Mouse (Mus musculus) forebrain, postnatal 0 days (tissue): ENCODE data around the gene Smg9. TPM values are rescaled to one million over a fixed set of nuclear protein-coding genes. Genes with fewer than 3 reads are reported as not detected.

ENCODE experiments used
- ATAC-seq: fragments of 200-750 bp; cut with Nextera tagmentation; 2 replicates; pipeline ENCODE4 v1.8.0; 2017; ENCODE audit warnings: mild to moderate bottlenecking, moderate library complexity
- DNase-seq: peaks from one replicate; pipeline ENCODE4 v3.0.0-alpha.2; 2015
- H3K27ac ChIP-seq: fragments of 300-500 bp; sonication (generic); 2 replicates; pipeline ENCODE4 v1.5.1; 2014; ENCODE audit warnings: low read depth, mild to moderate bottlenecking, antibody characterized with exemption, low read length, moderate library complexity, mixed read lengths
- H3K27me3 ChIP-seq: fragments of 300-500 bp; sonication (generic); 2 replicates; pipeline ENCODE4 v1.6.1; 2014; ENCODE audit warnings: mild to moderate bottlenecking, low read length, mixed read lengths; ENCODE audit not compliant: insufficient read depth
- H3K36me3 ChIP-seq: fragments of 300-500 bp; sonication (generic); 2 replicates; pipeline ENCODE4 v1.6.1; 2014; ENCODE audit warnings: mild to moderate bottlenecking, moderate library complexity; ENCODE audit not compliant: insufficient read depth
- H3K4me1 ChIP-seq: fragments of 300-500 bp; sonication (generic); 2 replicates; pipeline ENCODE4 v1.6.1; 2014; ENCODE audit warnings: antibody characterized with exemption; ENCODE audit not compliant: insufficient read depth
- H3K4me2 ChIP-seq: fragments of 300-500 bp; sonication (generic); 2 replicates; pipeline ENCODE4 v1.6.1; 2014; ENCODE audit warnings: low read depth, mild to moderate bottlenecking, moderate library complexity
- H3K4me3 ChIP-seq: fragments of 300-500 bp; sonication (generic); 2 replicates; pipeline ENCODE4 v1.5.1; 2014; ENCODE audit warnings: low read depth, low read length, mixed read lengths
- H3K9ac ChIP-seq: fragments of 300-500 bp; sonication (generic); 2 replicates; pipeline ENCODE4 v1.6.1; 2014; ENCODE audit warnings: mild to moderate bottlenecking
- H3K9me3 ChIP-seq: fragments of 300-500 bp; sonication (generic); 2 replicates; pipeline ENCODE4 v1.6.1; 2016; ENCODE audit warnings: low read length
- CTCF ChIP-seq: sonication (generic); IDR thresholded peaks from 2 replicates; pipeline ENCODE4 v1.5.1; 2016; ENCODE audit warnings: antibody characterized with exemption, control low read depth, low read depth
- WGBS: fragments of 180-500 bp; shearing (Covaris S2); extraction: QIAGEN DNeasy Blood & Tissue Kit; methylation state at CpG from one replicate; pipeline ENCODE4 v1.1.7; 2014; 5-methylcytosine and 5-hydroxymethylcytosine counted together
- polyA plus RNA-seq: library from polyadenylated mRNA; unstranded; fragments of >200 nt; fragmentation: Nextera tagmentation; extraction: Ambion mirVana; gene quantifications from 2 replicates; pipeline ENCODE4 v1.2.1, GENCODE M21; 2015
- total RNA-seq: library from RNA; depleted of rRNA; stranded (reverse); fragments of >200 nt; gene quantifications from 2 replicates; pipeline ENCODE4 v1.2.3, GENCODE M21; 2014

Gene Smg9
- total and polyA plus RNA-seq, 2 experiments from 2014 or later, result 28.5 to 31.8 TPM

GRCm38 (mm10) chr7:24454199-24454598 lies 54.8 kb downstream of the Smg9 start:
- ATAC-seq (no peak), DNase-seq (no peak)
- H3K4me3 ChIP-seq, result no peak overlapping the region
- no peaks in the 10 kb centered on the region for H3K36me3 ChIP-seq
- H3K27me3 ChIP-seq, result no peaks in the 10 kb centered on the region
- no peak overlapping the region for H3K9ac ChIP-seq
- WGBS, result 71% methylated on average over 2 of the region's 2 CpGs
- H3K9me3 ChIP-seq, result no peaks in the 10 kb centered on the region
- no peak overlapping the region for H3K4me2 ChIP-seq
- no peak for TF ChIP-seq CTCF
- no peak overlapping the region for H3K27ac ChIP-seq
- no peaks in the 10 kb centered on the region for H3K4me1 ChIP-seq

DNA sequence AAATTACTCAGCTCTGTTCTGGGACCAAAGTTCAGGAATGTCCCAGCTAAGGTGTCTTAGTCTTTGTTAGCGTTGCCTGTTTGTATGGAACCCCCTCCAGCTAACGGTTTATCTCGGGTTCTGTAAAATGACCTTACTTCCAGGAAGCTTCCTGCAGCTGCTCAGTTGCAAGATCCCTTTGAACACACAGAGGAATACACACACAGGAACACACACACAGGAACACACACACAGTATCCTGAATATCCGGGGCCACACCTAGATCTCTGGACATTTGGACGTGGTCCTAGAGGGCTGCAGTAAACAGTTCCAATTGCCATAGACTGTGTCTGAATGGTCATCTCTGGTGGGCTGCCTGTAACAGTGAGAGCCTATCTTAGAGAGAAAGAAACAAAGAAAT lies 56.3 kb downstream of the Smg9 start:
- Histone ChIP-seq H3K27ac (no peak overlapping the region), H3K27me3 (no peaks in the 10 kb centered on the region), H3K9me3 (no peaks in the 10 kb centered on the region), H3K4me2 (no peak overlapping the region), H3K4me3 (no peak overlapping the region), H3K9ac (no peak overlapping the region), H3K4me1 (no peaks in the 10 kb centered on the region), H3K36me3 (no peaks in the 10 kb centered on the region)
- no peak for DNase-seq
- WGBS, result 84% methylated on average over 5 of the region's 5 CpGs
- ATAC-seq, result no peak
- TF ChIP-seq CTCF, result no peak

DNA sequence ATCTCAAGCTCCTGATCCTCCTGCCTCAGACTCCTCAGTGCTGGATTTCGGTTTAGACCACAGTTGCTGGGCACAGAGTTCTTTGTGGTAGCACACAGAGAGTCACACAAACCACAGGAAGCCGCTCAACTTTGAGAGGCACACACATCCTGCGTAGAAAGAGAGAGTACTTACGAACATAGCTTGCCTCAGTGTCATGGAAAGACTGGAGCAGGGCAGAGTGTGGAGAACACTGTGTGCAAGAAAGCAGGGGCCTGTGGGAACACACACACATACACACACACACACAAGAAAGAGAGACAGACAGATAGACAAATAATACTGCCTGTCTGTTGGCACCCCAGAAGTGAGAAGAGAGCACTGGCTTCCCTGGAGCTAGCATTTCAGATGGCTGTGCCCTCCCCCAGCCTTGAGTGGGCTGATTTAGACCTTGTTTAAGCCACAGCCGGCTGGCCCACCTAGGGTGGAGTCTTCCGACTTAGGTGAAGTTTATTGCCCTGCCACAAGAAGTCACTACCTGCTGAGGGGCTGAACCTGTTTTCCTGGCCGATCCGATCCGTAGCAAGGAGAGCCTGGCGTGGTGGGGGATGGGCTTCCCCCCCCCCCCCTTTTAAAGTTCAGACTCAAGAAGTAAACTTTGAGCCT lies 58.4 kb downstream of the Smg9 start:
- Histone ChIP-seq H3K4me1 (no peaks in the 10 kb centered on the region), H3K9ac (no peak overlapping the region), H3K9me3 (no peaks in the 10 kb centered on the region), H3K36me3 (no peaks in the 10 kb centered on the region), H3K4me3 (no peak overlapping the region), H3K27me3 (no peaks in the 10 kb centered on the region; the same call in 1 of the 2 replicates), H3K27ac (no peak overlapping the region), H3K4me2 (no peak overlapping the region)
- WGBS, result 71% methylated on average over 10 of the region's 10 CpGs
- TF ChIP-seq CTCF, result no peak
- ATAC-seq (no peak), DNase-seq (no peak)

DNA sequence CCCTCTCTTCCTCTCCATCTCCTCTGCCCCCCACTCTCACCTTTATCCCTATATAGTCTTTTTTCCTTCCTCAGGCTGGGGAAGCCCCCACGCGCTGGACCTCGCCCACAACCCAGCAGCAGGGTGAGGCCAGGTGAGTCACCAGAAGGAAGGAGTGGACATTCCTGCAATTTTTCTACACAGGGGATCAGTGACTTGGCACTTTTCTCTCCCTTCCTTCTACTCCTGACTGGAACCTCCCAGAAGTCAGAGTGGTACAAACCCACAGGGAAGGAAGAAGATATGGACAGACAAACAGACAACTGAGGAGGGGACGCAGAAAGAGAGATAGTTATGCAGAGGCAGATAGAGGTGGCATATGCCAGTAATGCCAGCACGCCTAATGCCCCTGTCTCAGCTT lies 60.0 kb downstream of the Smg9 start:
- DNase-seq (no peak), ATAC-seq (no peak)
- no peak for TF ChIP-seq CTCF
- H3K4me1 ChIP-seq, result no peaks in the 10 kb centered on the region
- no peak overlapping the region for H3K4me2 ChIP-seq
- no peak overlapping the region for H3K4me3 ChIP-seq
- no peaks in the 10 kb centered on the region for H3K9me3 ChIP-seq
- 76% methylated on average over 5 of the region's 5 CpGs for whole genome bisulfite sequencing
- no peaks in the 10 kb centered on the region for H3K36me3 ChIP-seq
- H3K27me3 ChIP-seq, result no peaks in the 10 kb centered on the region; the same call in none of the 2 replicates
- no peak overlapping the region for H3K27ac ChIP-seq
- no peak overlapping the region for H3K9ac ChIP-seq

GRCm38 (mm10) chr7:24459843-24460242 lies 60.4 kb downstream of the Smg9 start:
- H3K4me1 ChIP-seq, result no peaks in the 10 kb centered on the region
- no peaks in the 10 kb centered on the region for H3K36me3 ChIP-seq
- no peak overlapping the region for H3K27ac ChIP-seq
- no peaks in the 10 kb centered on the region; the same call in none of the 2 replicates for H3K27me3 ChIP-seq
- no peak for TF ChIP-seq CTCF
- H3K4me3 ChIP-seq, result no peak overlapping the region
- DNase-seq, result no peak
- no peak for ATAC-seq
- no peaks in the 10 kb centered on the region for H3K9me3 ChIP-seq
- WGBS, result 66% methylated on average over 3 of the region's 3 CpGs
- H3K4me2 ChIP-seq, result no peak overlapping the region
- H3K9ac ChIP-seq, result no peak overlapping the region

DNA sequence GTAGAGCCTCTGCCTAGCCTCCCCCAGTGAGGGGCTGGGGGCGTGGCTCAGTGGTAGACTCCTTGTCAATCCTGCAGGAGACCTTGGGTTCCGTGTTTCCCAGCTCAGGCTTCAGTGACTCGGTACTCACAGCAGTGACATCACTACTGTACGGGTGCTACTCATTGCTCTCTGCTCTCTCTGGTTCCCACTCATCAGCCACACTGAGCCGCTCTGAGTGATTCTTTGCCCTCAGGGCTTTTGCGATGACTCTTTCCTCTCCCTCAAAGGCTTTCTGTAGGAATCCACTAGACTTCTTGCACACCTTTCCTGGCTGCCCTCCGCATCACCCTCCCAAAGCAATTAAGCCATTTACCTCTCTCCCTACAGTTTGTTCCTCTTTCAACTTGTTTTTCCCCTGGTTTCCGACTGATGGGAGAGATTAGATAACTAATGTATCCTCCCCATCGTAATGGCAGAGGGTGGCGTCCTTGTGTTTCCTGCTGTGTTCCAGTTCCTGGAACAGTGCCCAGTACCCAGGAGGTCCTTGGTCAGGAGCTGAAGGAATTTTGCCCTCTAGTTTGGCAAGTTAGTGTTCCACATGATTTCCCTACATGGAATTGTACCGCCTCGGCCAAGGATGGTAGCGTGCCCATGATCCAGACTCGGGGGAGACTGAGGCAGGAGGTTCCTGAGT lies 62.1 kb downstream of the Smg9 start:
- ATAC-seq, result no peak
- Histone ChIP-seq H3K27me3 (no peaks in the 10 kb centered on the region; the same call in none of the 2 replicates), H3K4me1 (no peaks in the 10 kb centered on the region), H3K4me2 (no peak overlapping the region), H3K27ac (no peak overlapping the region), H3K9ac (no peak overlapping the region), H3K36me3 (no peaks in the 10 kb centered on the region), H3K4me3 (no peak overlapping the region), H3K9me3 (no peaks in the 10 kb centered on the region)
- no peak for TF ChIP-seq CTCF
- no peak for DNase-seq
- 64% methylated on average over 14 of the region's 14 CpGs for WGBS
